Mouse (Mus musculus) cerebellum, postnatal 10 days (tissue): ENCODE data around the gene Scoc.

Experiments
- DNase-seq, 2 experiments: peaks; one replicate each; pipeline ENCODE4 v3.0.0; 2021; ENCODE audit warnings: mixed read lengths in 2 of 2

The Scoc gene

GRCm38 (mm10) chr8:83397726-83398125 is 60.5 kb downstream of the Scoc start:
- DNase-seq: no peak

DNA sequence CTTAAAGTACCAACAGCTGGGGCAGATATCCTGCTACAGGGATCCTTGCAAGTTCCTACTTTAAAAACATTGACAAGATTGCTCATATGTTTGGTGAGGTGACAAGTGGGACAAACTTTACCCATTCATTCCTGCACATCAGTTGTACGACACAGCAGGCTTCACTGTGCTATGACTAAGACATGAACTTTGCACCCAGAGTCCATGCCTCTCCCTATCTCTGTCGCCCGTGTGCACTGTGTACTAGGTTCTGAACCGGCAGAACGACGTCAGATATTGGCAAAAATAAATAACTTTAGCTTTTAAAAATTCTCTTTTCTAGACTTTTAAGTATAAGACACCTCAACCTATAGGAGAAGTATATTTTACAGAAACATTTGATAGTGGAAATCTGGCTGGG is 61.5 kb downstream of the Scoc start:
- no peak for DNase-seq

- DNase-seq: no peak
Measured at GRCm38 (mm10) chr8:83394325-83394724, 63.9 kb downstream of the Scoc start.

DNA sequence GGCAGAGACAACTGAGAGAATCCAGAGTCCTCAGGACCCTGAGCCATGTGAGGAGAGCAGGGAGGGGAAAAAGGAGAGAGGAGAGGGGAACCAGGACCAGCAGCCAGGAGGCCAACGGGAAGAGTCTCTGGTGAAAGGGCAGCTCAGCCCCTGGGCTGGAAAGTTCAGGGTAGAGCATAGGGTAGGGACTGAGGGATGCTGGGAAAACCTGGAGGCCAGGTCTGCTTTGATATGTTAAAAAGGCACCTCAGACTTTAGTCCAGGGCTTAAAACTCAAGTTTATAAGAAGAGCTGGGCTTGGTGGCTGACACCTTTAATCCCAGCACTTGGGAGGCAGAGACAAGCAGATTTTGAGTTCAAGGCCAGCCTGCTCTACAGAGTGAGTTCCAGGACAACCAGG is 65.7 kb downstream of the Scoc start:
- no peak for DNase-seq

GRCm38 (mm10) chr8:83390006-83390701 is 68.0 kb downstream of the Scoc start:
- DNase-seq: peak in 1 of 2 experiments; percentile 17

- DNase-seq: peak; percentile 74 to 85
Measured at GRCm38 (mm10) chr8:83389316-83390005, 68.7 kb downstream of the Scoc start, which contains the start of gene Clgn. Gene Clgn (plus strand): TSS chr8:83389867.

DNA sequence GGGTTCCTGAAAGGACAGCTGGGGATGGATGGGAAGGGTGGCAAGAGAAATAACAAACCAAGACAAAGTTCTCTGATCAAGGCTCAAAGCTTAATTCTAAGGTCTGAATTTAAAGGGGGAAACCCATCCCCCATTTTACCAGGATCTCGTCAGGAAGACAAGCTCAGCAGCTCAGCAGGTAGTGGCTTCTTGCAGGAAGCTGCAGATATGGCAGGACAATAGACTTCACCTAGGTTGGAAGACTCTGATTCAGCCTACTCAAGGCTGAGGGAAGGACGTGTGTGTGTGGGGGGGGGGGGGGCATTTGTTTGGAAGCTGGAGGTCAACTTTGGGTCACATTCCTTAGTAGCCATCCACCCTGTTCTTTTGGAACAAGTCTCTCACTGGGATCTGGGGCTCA is 75.3 kb downstream of the Scoc start:
- DNase-seq: no peak

DNA sequence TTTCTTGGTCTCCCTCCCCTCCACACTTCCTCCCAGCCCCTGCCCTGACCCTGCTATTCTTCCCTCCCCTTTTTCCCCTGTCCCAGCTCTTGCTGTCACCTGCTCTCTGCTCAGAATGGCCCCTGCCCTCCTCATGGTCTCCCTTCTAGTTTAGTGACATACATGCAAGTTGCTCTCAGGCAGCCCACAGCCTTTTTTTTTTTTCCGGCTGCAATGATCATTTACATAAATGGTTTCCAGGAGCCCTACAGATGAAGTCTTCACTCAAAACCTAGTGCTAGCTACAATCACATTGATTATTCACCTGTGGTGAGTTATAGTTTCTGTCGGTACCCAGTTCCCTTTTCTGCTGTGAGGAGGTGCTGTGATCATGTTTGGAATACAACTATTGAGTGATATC is 77.2 kb downstream of the Scoc start:
- no peak for DNase-seq

DNA sequence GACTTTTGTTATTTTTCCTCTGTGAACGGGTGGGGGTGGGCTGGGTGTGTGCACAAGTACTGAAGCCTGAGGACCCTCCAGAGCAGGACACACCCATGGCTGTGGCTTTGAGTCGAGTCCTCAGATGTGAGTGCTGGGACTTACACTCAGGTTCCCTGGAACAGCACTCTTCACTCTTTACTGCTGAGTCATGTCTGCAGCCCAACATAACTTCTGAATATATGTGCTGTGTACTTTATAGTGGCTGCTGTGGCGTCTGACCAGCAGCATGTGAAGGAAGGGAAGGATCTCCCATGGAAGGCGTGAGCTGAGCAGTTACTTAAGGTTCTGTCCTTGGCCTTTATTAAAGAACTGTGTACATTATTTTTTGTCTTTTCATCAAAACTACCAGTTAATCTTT is 78.0 kb downstream of the Scoc start:
- no peak for DNase-seq
